Mouse (Mus musculus): ENCODE measurements around the gene Glis1.
A peak's percentile ranks its signal among the peaks of the same experiment; 100 is the strongest.

Gene Glis1

DNA sequence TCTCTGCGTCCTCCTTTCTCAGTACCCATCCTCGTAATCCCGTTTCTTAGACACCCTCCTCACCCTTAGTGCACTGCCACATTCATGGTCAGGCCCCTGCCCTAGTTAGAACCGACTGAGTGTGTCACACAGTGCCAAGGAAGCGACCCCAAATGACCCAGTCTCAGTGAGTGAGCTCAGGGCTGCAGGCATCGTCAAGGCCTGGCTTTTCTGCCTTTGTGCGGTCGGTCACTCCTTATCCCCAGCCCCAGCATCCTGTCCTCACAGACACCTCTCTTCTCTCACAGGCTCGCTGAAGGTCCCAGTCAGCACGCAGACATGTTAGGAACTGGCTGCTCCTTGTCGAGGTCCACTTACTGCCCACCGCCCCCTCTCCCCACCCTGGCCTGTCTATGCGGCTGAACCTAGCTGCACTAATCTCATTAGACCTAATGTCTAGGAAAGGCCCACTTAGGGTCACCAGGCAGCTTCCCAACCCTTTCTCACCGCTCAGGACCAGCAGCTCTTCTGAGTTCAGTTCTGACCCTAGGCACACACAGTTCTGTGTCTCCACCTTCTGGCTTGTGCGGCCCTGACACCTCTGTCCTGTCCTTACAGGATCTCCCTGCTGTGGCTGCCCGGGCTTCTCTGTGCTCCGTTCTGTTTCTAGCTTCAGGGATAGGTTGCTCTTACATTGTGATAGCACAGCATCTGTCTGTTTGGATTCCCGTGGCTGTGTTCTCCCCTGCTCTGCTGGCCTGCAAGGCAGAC is 18.1 kb downstream of the Glis1 start:
- no peak for DNase-seq (ENCODE audit: low read depth, low spot score)

- DNase-seq (ENCODE audit: low read depth, low spot score): peak; percentile 74
These were observed 19.0 kb downstream of the Glis1 start for GRCm38 (mm10) chr4:107453141-107453984.

DNA sequence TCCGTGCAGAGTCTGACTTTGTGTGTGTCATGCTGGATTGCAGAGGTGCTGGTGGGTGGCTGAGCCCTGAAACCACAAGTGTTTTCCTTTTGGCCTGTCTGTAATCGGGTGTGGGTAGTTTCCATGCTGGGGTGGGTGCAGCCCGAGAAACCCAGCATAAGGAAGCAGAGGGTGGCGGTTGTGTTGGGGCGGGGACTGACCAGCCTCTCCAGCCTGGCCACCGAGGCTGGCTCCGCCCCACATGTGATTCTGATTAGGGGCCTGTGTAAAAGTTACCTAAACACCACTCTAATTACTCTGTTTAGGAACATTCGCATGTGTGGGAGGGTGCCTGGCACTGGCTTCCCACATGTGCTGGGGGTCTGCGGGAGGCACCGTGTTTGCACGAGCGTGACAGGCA is 23.2 kb downstream of the Glis1 start:
- no peak for DNase-seq (ENCODE audit: low read depth, low spot score)

DNA sequence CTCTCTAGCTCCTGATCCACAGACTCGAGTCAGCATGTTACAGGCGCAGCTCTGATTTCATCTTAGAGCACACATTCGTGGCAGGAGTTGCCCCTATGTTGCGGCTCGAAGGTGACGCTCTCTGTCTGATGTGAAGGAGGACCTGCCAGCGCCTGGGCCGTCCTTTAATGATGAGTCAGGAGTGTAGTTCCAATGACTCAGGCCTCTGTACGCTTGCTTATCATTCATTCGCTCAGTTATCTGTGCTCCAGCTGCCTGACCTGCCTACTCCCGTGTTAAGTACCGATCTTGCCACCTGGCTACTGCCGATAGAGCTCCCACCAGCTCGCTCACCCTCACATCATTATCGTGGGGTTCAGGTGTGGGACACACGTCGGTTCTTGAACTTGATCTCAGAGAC is 24.5 kb downstream of the Glis1 start:
- no peak for DNase-seq (ENCODE audit: low read depth, low spot score)

GRCm38 (mm10) chr4:107459461-107459860 is 25.1 kb downstream of the Glis1 start:
- DNase-seq (ENCODE audit: low read depth, low spot score): no peak

GRCm38 (mm10) chr4:107460468-107460867 is 26.1 kb downstream of the Glis1 start:
- no peak for DNase-seq (ENCODE audit: low read depth, low spot score)

DNA sequence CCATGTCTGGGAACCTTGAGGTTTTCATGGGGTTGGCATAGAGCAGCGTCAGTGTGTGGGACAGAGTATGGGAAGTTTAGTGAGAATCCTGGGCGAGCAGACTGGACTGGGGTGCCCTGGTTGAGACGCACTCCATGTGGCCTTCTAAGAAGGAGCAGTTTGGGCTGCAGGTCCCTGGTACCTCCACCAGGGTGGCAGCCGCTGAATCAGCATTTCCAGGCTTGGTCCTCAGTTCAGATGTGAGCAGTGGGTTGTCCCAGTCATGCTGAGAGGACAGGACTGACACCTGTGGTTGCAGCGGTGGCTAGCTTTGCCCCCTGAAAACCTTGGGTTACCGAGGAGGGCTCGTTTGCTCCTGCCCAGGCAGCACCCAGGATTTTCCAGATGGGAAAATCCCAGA is 33.4 kb downstream of the Glis1 start:
- no peak for DNase-seq (ENCODE audit: low read depth, low spot score)

DNA sequence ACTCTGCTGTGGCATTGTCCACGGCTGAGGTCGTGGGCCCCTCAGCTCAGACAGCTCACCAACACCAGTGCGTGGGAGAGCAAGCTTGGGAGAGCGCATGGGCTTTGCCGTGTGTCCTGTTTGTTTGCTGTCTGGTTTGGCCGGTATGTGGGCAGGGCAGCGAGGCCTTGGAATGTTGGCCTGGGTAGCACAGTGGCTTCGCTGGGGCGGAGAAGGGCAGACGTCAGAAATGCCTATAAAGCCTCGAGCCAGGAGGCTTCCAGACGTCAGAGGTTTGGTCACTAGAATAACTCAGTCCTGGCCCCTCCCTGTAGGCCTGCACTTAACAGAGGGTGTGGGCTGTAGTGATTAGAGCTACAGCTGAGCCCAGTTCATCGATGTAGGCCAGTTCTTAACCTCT is 33.9 kb downstream of the Glis1 start:
- DNase-seq (ENCODE audit: low read depth, low spot score): no peak

DNA sequence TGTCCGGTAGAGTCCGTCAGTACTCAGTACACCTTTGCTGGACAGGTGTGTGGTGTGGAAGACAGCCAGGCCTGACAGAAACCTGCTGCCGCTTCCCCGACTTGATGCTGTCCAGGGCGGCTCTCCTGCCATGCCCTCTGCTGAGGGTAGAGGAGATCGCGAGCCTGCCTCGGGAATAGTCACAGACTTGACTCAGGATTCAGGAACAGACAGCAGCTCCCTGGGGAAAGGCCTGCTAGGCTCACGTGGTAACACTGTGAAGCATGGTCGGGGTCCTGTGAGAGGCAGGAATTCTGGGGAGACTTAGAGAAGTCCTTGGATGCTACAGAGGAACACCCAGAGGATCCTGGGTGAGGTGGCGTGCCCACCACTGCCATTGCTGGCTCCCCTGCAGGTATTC is 34.4 kb downstream of the Glis1 start:
- DNase-seq (ENCODE audit: low read depth, low spot score): no peak

- no peak for DNase-seq (ENCODE audit: low read depth, low spot score)
These were observed 41.9 kb downstream of the Glis1 start for GRCm38 (mm10) chr4:107476266-107476665.

- DNase-seq (ENCODE audit: low read depth, low spot score): no peak
These were observed 44.6 kb downstream of the Glis1 start for GRCm38 (mm10) chr4:107479015-107479414.

GRCm38 (mm10) chr4:107482541-107482940 is 48.1 kb downstream of the Glis1 start:
- no peak for DNase-seq (ENCODE audit: low read depth, low spot score)

GRCm38 (mm10) chr4:107483556-107484220 is 49.3 kb downstream of the Glis1 start:
- no peak for DNase-seq (ENCODE audit: low read depth, low spot score)

- DNase-seq (ENCODE audit: low read depth, low spot score): no peak
These were observed 49.8 kb downstream of the Glis1 start for GRCm38 (mm10) chr4:107484221-107484575.

DNA sequence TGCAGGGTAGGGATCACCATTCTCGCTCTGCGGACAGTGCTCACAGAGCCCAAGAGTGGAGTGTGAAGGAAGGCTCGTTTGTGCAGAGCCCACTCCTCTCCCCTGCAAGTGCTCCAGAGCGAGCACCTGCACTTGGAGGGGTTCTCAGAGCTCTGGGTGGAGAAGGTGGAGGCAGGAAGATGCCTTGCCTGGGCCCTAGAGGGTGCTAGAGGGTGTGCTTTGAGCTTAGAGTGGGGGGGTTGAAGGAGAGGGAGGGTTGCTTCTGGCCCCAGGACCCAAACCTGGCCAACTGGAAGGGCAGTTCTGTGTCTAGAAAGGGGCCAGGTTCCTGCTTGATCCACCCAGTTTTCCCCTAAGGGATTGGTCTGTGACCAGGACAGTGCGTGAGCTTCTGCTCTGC is 51.5 kb downstream of the Glis1 start:
- DNase-seq (ENCODE audit: low read depth, low spot score): peak; percentile 48

DNA sequence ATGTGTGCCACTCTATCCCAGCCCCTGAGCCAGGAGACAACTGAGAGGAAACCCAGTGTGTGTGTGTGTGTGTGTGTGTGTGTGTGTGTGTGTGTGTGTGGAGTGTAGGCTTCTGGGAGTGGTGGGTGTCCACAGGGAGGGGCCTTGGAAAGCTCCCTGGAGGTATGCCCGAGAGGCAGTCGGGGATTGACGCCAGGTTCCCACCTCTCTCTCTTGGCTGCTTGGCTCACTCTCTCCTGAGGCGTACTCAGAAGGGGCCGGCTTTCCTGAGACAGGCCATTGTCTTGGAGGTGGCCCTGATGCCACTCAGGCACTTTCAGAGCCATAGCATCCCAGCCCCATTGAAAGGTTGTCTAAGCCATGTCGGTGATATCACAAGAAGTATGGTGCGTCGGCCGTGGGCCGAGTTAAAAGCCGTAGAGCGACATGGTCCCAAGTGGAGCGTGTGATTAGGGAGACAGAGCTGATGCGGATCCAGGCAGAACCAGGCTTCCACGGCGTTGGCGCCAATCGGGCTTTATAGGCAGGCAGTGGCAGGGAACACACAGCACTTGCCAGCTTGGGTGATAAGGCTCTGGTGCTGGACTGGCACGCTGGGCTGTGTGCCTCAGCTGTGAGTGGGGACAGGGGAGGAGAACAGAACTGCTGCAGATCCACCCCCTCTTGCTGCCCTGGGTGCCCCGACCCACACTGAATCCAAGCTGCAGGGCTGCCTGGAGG is 54.9 kb downstream of the Glis1 start:
- DNase-seq (ENCODE audit: low read depth, low spot score): peak; percentile 31

DNA sequence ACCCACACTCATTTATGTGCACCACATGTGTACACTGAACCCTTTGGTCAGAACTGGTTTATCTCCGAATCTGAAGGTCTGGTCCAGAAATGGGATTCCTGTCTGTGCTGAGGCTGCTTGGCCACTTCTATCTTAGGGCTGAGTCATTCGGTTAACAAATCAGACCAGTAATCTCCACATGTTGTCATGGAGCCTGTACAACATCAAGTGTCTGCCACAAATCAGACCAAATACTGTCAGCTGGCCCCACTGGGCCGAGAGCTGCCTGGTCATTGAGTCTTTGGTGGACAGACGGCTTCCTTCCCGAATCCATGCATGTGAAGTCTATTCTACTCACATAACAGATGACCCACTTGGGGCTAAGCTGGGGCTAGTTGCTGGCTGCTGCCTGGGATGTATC is 58.6 kb downstream of the Glis1 start:
- no peak for DNase-seq (ENCODE audit: low read depth, low spot score)

- peak; percentile 64 for DNase-seq (ENCODE audit: low read depth, low spot score)
These were observed 61.5 kb downstream of the Glis1 start for GRCm38 (mm10) chr4:107495751-107496430.

GRCm38 (mm10) chr4:107497430-107497935 is 63.1 kb downstream of the Glis1 start:
- no peak for DNase-seq (ENCODE audit: low read depth, low spot score)

DNA sequence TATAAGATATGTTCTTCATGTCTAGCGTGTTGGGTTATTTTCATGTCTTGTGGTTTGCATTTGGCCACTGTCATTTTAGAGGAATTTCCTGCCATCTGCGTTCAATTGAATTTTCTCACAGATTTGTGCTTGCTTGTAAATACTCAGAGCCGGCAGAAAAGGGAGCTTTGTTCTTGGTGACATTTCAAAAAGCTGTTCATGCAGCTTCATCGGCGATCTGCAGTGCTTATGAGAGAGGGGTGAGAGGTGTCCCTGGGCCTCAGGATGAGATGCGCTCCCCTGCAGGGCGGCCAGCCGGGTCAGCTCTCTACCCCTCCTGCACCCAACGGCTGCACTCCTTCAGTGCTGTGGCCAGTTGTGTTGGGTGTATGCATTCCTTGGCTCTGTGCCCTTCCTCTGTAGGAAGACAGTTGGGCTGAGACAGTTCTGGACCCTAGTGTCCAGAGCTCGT is 68.2 kb downstream of the Glis1 start:
- peak; percentile 73 for DNase-seq (ENCODE audit: low read depth, low spot score)

DNA sequence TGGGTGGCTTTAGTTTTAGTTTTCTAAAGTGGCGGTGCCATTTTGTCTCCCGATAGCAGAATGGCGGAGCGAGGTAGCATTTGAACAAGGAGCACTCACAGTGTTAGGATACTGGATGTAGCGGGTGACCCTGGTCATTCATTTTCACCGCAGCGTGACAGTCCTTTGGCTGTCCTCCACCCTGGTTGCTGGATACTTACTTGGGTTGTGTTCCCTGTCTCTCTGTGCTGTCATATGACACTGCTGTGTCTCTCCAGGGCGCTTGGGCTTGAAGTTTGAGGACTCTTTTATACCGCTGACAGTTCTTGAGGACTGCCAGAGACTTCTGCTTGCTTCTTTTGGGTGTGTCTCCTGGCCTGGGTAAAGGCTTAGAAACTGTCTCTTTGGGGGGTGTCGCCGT is 80.6 kb downstream of the Glis1 start:
- DNase-seq (ENCODE audit: low read depth, low spot score): no peak

Measured in brain, adult 2 months (tissue).